Mouse (Mus musculus): ENCODE measurements around the gene Crct1. TPM values are rescaled to one million over a fixed set of nuclear protein-coding genes. Genes with fewer than 3 reads are reported as not detected.

Crct1 gene
- total RNA-seq (2014; rRNA removed), result 1.7 and 6.4 TPM in 2 replicates
- polyA plus RNA-seq (2015; fragmentation: Nextera tagmentation; extraction: Ambion mirVana), result 1.3 and 2.5 TPM in 2 replicates

- peak within 1 kb of the TSS; percentile 56 for H3K4me3 ChIP-seq (ENCODE audit: low read depth, low read length)
- peak within 1 kb of the TSS; percentile 95 for H3K4me2 ChIP-seq (ENCODE audit: low read depth, low read length, poor library complexity, severe bottlenecking)
- H3K4me1 ChIP-seq (ENCODE audit: insufficient read depth, low read length), result no peaks in the 10 kb centered on the region
- H3K36me3 ChIP-seq (ENCODE audit: insufficient read depth, low read length), result no peaks in the 10 kb centered on the region
- DNase-seq (ENCODE audit: low spot score), result no peak
- H3K9me3 ChIP-seq (ENCODE audit: low read length), result no peaks in the 10 kb centered on the region
- no peaks in the 10 kb centered on the region for H3K27me3 ChIP-seq (ENCODE audit: insufficient read depth, low read length)
- no peak for ATAC-seq (ENCODE audit: low FRiP score)
- TF ChIP-seq CTCF (IDR thresholded peaks at IDR 0.05), result no peak
- WGBS, result 59% methylated on average over 4 of the region's 4 CpGs
- H3K27ac ChIP-seq (ENCODE audit: low read depth, low read length), result no peak within 1 kb of the TSS
- H3K9ac ChIP-seq (replicated peaks; ENCODE audit: low read length, poor library complexity, severe bottlenecking), result peak within 1 kb of the TSS; percentile 53
These were observed at the start of gene Crct1 for GRCm38 (mm10) chr3:93015460-93016104. Gene Crct1, minus strand, starts transcription at chr3:93015687.

GRCm38 (mm10) chr3:93052826-93053474 lies 37.5 kb upstream of the Crct1 start:
- Histone ChIP-seq H3K27me3 (ENCODE audit: insufficient read depth, low read length) (no peaks in the 10 kb centered on the region), H3K36me3 (ENCODE audit: insufficient read depth, low read length) (no peaks in the 10 kb centered on the region), H3K9me3 (ENCODE audit: low read length) (no peaks in the 10 kb centered on the region), H3K4me3 (ENCODE audit: low read depth, low read length) (no peak overlapping the region), H3K4me1 (ENCODE audit: insufficient read depth, low read length) (no peaks in the 10 kb centered on the region), H3K27ac (ENCODE audit: low read depth, low read length) (no peak overlapping the region), H3K9ac (replicated peaks; ENCODE audit: low read length, poor library complexity, severe bottlenecking) (no peak overlapping the region), H3K4me2 (ENCODE audit: low read depth, low read length, poor library complexity, severe bottlenecking) (no peak overlapping the region)
- WGBS, result 55% methylated on average over 10 of the region's 10 CpGs
- peak; percentile 49 for TF ChIP-seq CTCF (IDR thresholded peaks at IDR 0.05)
- ATAC-seq (ENCODE audit: low FRiP score) (no peak), DNase-seq (ENCODE audit: low spot score) (no peak)

GRCm38 (mm10) chr3:93050182-93050581 lies 34.7 kb upstream of the Crct1 start:
- DNase-seq (ENCODE audit: low spot score) (no peak), ATAC-seq (ENCODE audit: low FRiP score) (no peak)
- WGBS, result 86% methylated on average over 1 of the region's 1 CpGs
- TF ChIP-seq CTCF (IDR thresholded peaks at IDR 0.05), result no peak
- Histone ChIP-seq H3K27ac (ENCODE audit: low read depth, low read length) (no peak overlapping the region), H3K27me3 (ENCODE audit: insufficient read depth, low read length) (no peaks in the 10 kb centered on the region), H3K36me3 (ENCODE audit: insufficient read depth, low read length) (no peaks in the 10 kb centered on the region), H3K9ac (replicated peaks; ENCODE audit: low read length, poor library complexity, severe bottlenecking) (no peak overlapping the region), H3K4me2 (ENCODE audit: low read depth, low read length, poor library complexity, severe bottlenecking) (no peak overlapping the region), H3K9me3 (ENCODE audit: low read length) (no peaks in the 10 kb centered on the region), H3K4me1 (ENCODE audit: insufficient read depth, low read length) (no peaks in the 10 kb centered on the region), H3K4me3 (ENCODE audit: low read depth, low read length) (no peak overlapping the region)

GRCm38 (mm10) chr3:93031450-93031849 lies 16.0 kb upstream of the Crct1 start:
- no peaks in the 10 kb centered on the region for H3K27me3 ChIP-seq (ENCODE audit: insufficient read depth, low read length)
- ATAC-seq (ENCODE audit: low FRiP score) (peak; percentile 94), DNase-seq (ENCODE audit: low spot score) (peak; percentile 91)
- WGBS, result 51% methylated on average over 5 of the region's 5 CpGs
- no peak overlapping the region for H3K27ac ChIP-seq (ENCODE audit: low read depth, low read length)
- no peak overlapping the region for H3K4me3 ChIP-seq (ENCODE audit: low read depth, low read length)
- H3K9ac ChIP-seq (replicated peaks; ENCODE audit: low read length, poor library complexity, severe bottlenecking), result no peak overlapping the region
- TF ChIP-seq CTCF (IDR thresholded peaks at IDR 0.05), result peak; percentile 97
- H3K36me3 ChIP-seq (ENCODE audit: insufficient read depth, low read length), result no peaks in the 10 kb centered on the region
- H3K9me3 ChIP-seq (ENCODE audit: low read length), result no peaks in the 10 kb centered on the region
- H3K4me1 ChIP-seq (ENCODE audit: insufficient read depth, low read length), result no peaks in the 10 kb centered on the region
- no peak overlapping the region for H3K4me2 ChIP-seq (ENCODE audit: low read depth, low read length, poor library complexity, severe bottlenecking)

- no peaks in the 10 kb centered on the region for H3K4me1 ChIP-seq (ENCODE audit: insufficient read depth, low read length)
- no peak for ATAC-seq (ENCODE audit: low FRiP score)
- H3K4me3 ChIP-seq (ENCODE audit: low read depth, low read length), result no peak overlapping the region
- H3K27ac ChIP-seq (ENCODE audit: low read depth, low read length), result no peak overlapping the region
- H3K27me3 ChIP-seq (ENCODE audit: insufficient read depth, low read length), result no peaks in the 10 kb centered on the region
- no peaks in the 10 kb centered on the region for H3K9me3 ChIP-seq (ENCODE audit: low read length)
- no peaks in the 10 kb centered on the region for H3K36me3 ChIP-seq (ENCODE audit: insufficient read depth, low read length)
- DNase-seq (ENCODE audit: low spot score), result no peak
- TF ChIP-seq CTCF (IDR thresholded peaks at IDR 0.05), result no peak
- no peak overlapping the region for H3K4me2 ChIP-seq (ENCODE audit: low read depth, low read length, poor library complexity, severe bottlenecking)
- WGBS, result 85% methylated on average over 2 of the region's 2 CpGs
- H3K9ac ChIP-seq (replicated peaks; ENCODE audit: low read length, poor library complexity, severe bottlenecking), result no peak overlapping the region
These were observed 10.0 kb upstream of the Crct1 start for GRCm38 (mm10) chr3:93025486-93025885.
